Mouse (Mus musculus) erythroblast, embryonic 14.5 days (primary cell): ENCODE measurements at regions not wholly inside any gene's neighbourhood (a gene's known extent, or its start where the extent isn't known, plus 50 kb on each side); places are given as distances from the start of the nearest gene placed in this dataset.

ENCODE experiments used
- H3K27me3 ChIP-seq: 2 replicates; pipeline ENCODE4 v1.6.1; 2012; ENCODE audit warnings: inconsistent platforms; ENCODE audit not compliant: control insufficient read depth
- H3K36me3 ChIP-seq: 2 replicates; pipeline ENCODE4 v1.6.1; 2012; ENCODE audit warnings: mild to moderate bottlenecking, inconsistent platforms; ENCODE audit not compliant: control insufficient read depth
- H3K4me1 ChIP-seq: 2 replicates; pipeline ENCODE4 v1.6.1; 2012; ENCODE audit warnings: inconsistent platforms; ENCODE audit not compliant: control insufficient read depth
- H3K4me3 ChIP-seq: replicated peaks from 2 replicates; pipeline ENCODE3; 2012; ENCODE audit warnings: moderate library complexity, mild to moderate bottlenecking, inconsistent platforms
- H3K9me3 ChIP-seq: 2 replicates; pipeline ENCODE4 v1.6.1; 2012; ENCODE audit warnings: low read length, inconsistent platforms, mixed read lengths; ENCODE audit not compliant: control insufficient read depth
- GATA1 ChIP-seq: IDR thresholded peaks from 2 replicates; pipeline ENCODE4 v1.6.1; 2012; ENCODE audit warnings: low read length, inconsistent platforms, mixed read lengths
- TAL1 ChIP-seq: IDR thresholded peaks from 3 replicates; pipeline ENCODE4 v1.6.1; 2012; ENCODE audit warnings: low read length, inconsistent platforms, mixed read lengths

DNA sequence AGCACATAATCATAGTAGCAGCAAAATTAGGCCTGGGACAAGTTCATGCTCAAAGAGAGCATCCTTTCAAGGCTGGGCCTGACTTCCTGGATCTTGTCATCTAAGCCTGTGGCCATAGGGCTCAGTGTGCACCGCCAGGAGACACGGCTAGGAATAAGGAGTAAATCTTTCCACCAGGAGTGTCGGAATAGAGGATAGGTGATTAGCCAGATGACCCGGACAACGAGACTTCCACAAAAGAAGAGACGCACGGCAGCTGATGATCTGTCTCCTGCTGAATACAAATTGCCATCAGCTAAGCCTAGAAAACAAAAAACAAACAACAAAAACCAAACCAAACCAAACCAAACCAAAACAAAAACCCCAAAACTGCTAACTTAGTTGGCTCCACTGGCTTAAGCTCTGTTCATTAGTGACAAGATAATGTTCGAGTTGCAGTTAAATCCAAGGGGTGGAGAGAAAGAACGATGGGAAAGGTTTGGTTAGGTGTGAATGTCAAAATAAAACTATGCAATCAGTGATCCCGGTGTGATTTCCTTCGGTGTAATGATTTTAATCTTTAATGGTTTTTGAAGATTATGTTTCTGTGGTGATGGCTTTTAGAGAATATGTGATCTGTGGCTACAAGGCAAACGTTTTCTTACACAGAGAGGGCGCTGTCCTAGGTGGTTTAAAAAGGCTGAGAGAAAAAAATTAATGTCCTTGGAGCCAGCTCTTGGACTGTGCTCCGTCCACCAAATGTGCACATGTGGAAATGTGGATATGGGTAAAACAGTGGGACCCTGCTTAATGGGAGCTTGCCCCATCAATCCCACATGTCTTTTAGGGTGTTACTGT is 51.8 kb upstream of the Ezh2 start:
- Histone ChIP-seq H3K36me3 (no peaks in the 10 kb centered on the region), H3K9me3 (no peaks in the 10 kb centered on the region), H3K27me3 (peaks cover 36% of the 10 kb centered on the region), H3K4me1 (peaks cover 14% of the 10 kb centered on the region), H3K4me3 (no peak overlapping the region)
- TF ChIP-seq GATA1, result no peak
- no peak for TF ChIP-seq TAL1

- Histone ChIP-seq H3K4me1 (peaks cover 10% of the 10 kb centered on the region), H3K9me3 (no peaks in the 10 kb centered on the region), H3K27me3 (peaks cover 32% of the 10 kb centered on the region), H3K36me3 (no peaks in the 10 kb centered on the region), H3K4me3 (no peak overlapping the region)
- TF ChIP-seq GATA1, result no peak
- no peak for TF ChIP-seq TAL1
Observed at GRCm38 (mm10) chr6:47646022-47646421, 50.9 kb upstream of the Ezh2 start.
